Mouse (Mus musculus) MEL (cell line): ENCODE measurements at regions not wholly inside any gene's neighbourhood (a gene's known extent, or its start where the extent isn't known, plus 50 kb on each side); places are given as distances from the start of the nearest gene placed in this dataset.

Experiments
- DNase-seq: peaks from one replicate; pipeline ENCODE4 v3.0.0; 2011; ENCODE audit warnings: low read depth, low spot score
- H3K27ac ChIP-seq: 2 replicates; pipeline ENCODE4 v1.5.1; 2012; ENCODE audit warnings: low read depth, mild to moderate bottlenecking, control low read depth, low read length, moderate library complexity; ENCODE audit not compliant: control insufficient read depth
- H3K27me3 ChIP-seq, 2 experiments: fragments of 150-350 bp in 1 of 2; sonication (generic) in 1 of 2; 2 replicates each; pipeline ENCODE4 v1.6.1; 2012; ENCODE audit warnings: low read length in 2 of 2, mild to moderate bottlenecking in 2 of 2, improper control_type of control experiment in 1 of 2, moderate library complexity in 1 of 2; ENCODE audit not compliant: insufficient read depth in 2 of 2, control insufficient read depth in 1 of 2
- H3K36me3 ChIP-seq, 2 experiments: 2 replicates each; pipeline ENCODE4 v1.6.1; 2012 to 2014; ENCODE audit warnings: low read length in 2 of 2, improper control_type of control experiment in 1 of 2, inconsistent platforms in 1 of 2, mild to moderate bottlenecking in 1 of 2; ENCODE audit not compliant: insufficient read depth in 2 of 2, control insufficient read depth in 1 of 2
- H3K4me1 ChIP-seq, 2 experiments: fragments of 150-350 bp in 1 of 2; sonication (generic) in 1 of 2; 2 replicates each; pipeline ENCODE4 v1.6.1; 2012; ENCODE audit warnings: low read length in 2 of 2, improper control_type of control experiment in 1 of 2, mild to moderate bottlenecking in 1 of 2; ENCODE audit not compliant: insufficient read depth in 2 of 2, control insufficient read depth in 1 of 2
- H3K4me3 ChIP-seq, 2 experiments: fragments of 150-350 bp in 1 of 2; sonication (generic) in 1 of 2; 2 replicates each; pipeline ENCODE4 v1.5.1; 2012; ENCODE audit warnings: low read depth in 2 of 2, low read length in 2 of 2, mild to moderate bottlenecking in 2 of 2, moderate library complexity in 2 of 2, control low read depth in 1 of 2, improper control_type of control experiment in 1 of 2; ENCODE audit not compliant: control insufficient read depth in 1 of 2, insufficient read depth in 1 of 2
- H3K79me2 ChIP-seq: 2 replicates; pipeline ENCODE4 v1.6.1; 2012; ENCODE audit warnings: mild to moderate bottlenecking, low read length, moderate library complexity; ENCODE audit not compliant: control insufficient read depth, poor library complexity, insufficient read depth
- H3K9ac ChIP-seq: 2 replicates; pipeline ENCODE4 v1.6.1; 2012; ENCODE audit warnings: low read depth, mild to moderate bottlenecking, control low read depth, low read length, moderate library complexity; ENCODE audit not compliant: control insufficient read depth, poor library complexity, severe bottlenecking
- H3K9me3 ChIP-seq: fragments of 150-350 bp; sonication (generic); replicated peaks from 2 replicates; pipeline ENCODE4 v1.6.1; 2012; ENCODE audit warnings: mild to moderate bottlenecking, low read length, improper control_type of control experiment, moderate library complexity; ENCODE audit not compliant: insufficient read depth
- CHD1 ChIP-seq: IDR thresholded peaks from 2 replicates; pipeline ENCODE4 v1.6.1; 2012; ENCODE audit warnings: low read depth, mild to moderate bottlenecking, inconsistent platforms, low read length, improper control_type of control experiment
- EP300 ChIP-seq, 2 experiments: IDR thresholded peaks; 2 replicates each; pipeline ENCODE4 v1.6.1; 2011; ENCODE audit warnings: improper control_type of control experiment in 2 of 2, low read length in 2 of 2, low read depth in 1 of 2, mild to moderate bottlenecking in 1 of 2
- GATA1 ChIP-seq: IDR thresholded peaks from 2 replicates; pipeline ENCODE4 v1.6.1; 2011; ENCODE audit warnings: low read depth, low read length, improper control_type of control experiment
- JUND ChIP-seq: IDR thresholded peaks from 2 replicates; pipeline ENCODE4 v1.6.1; 2011; ENCODE audit warnings: low read depth, mild to moderate bottlenecking, improper control_type of control experiment, low read length
- MXI1 ChIP-seq: IDR thresholded peaks from 2 replicates; pipeline ENCODE4 v1.6.1; 2011; ENCODE audit warnings: mild to moderate bottlenecking, low read depth, low read length, improper control_type of control experiment
- RAD21 ChIP-seq: IDR thresholded peaks from 2 replicates; pipeline ENCODE4 v1.6.1; 2011; ENCODE audit warnings: mild to moderate bottlenecking, low read depth, low read length, improper control_type of control experiment
- RCOR1 ChIP-seq: IDR thresholded peaks from 2 replicates; pipeline ENCODE4 v1.6.1; 2012; ENCODE audit warnings: low read depth, mild to moderate bottlenecking, inconsistent platforms, low read length, improper control_type of control experiment
- SMC3 ChIP-seq: IDR thresholded peaks from 2 replicates; pipeline ENCODE4 v1.6.1; 2011; ENCODE audit warnings: low read depth, low read length, improper control_type of control experiment
- UBTF ChIP-seq: IDR thresholded peaks from 2 replicates; pipeline ENCODE4 v1.6.1; 2012; ENCODE audit warnings: low read depth, mild to moderate bottlenecking, inconsistent platforms, low read length, improper control_type of control experiment, moderate library complexity, borderline replicate concordance; ENCODE audit not compliant: insufficient read depth
- USF1 ChIP-seq: IDR thresholded peaks from 2 replicates; pipeline ENCODE4 v1.6.1; 2014; ENCODE audit warnings: low read depth, mild to moderate bottlenecking, inconsistent platforms, low read length, improper control_type of control experiment, moderate library complexity
- USF2 ChIP-seq, 2 experiments: IDR thresholded peaks; 2 replicates each; pipeline ENCODE4 v1.6.1; 2011 to 2012; ENCODE audit warnings: improper control_type of control experiment in 2 of 2, low read length in 2 of 2, borderline replicate concordance in 1 of 2, inconsistent platforms in 1 of 2, low read depth in 1 of 2, mild to moderate bottlenecking in 1 of 2; ENCODE audit not compliant: insufficient read depth in 1 of 2
- ZC3H11A ChIP-seq: IDR thresholded peaks from 2 replicates; pipeline ENCODE4 v1.6.1; 2012; ENCODE audit warnings: low read depth, mild to moderate bottlenecking, inconsistent platforms, low read length, improper control_type of control experiment
- ZKSCAN1 ChIP-seq: IDR thresholded peaks from 2 replicates; pipeline ENCODE4 v1.6.1; 2012; ENCODE audit warnings: low read depth, mild to moderate bottlenecking, inconsistent platforms, low read length, improper control_type of control experiment, moderate library complexity
- ZNF384 ChIP-seq: IDR thresholded peaks from 2 replicates; pipeline ENCODE4 v1.6.1; 2012; ENCODE audit warnings: low read depth, mild to moderate bottlenecking, inconsistent platforms, low read length, improper control_type of control experiment

- no peak for TF ChIP-seq CHD1
- TF ChIP-seq EP300 (IDR thresholded peaks at IDR 0.05; ENCODE audit: low read depth in 1 of 2, low read length in 2 of 2), result no peak
- TF ChIP-seq ZKSCAN1, result no peak
- no peak for TF ChIP-seq ZNF384
- H3K79me2 ChIP-seq, result no peaks in the 10 kb centered on the region
- H3K27me3 ChIP-seq, result no peaks in the 10 kb centered on the region
- no peaks in the 10 kb centered on the region for H3K36me3 ChIP-seq
- H3K9me3 ChIP-seq, result no peaks in the 10 kb centered on the region
- no peak overlapping the region for H3K4me3 ChIP-seq
- no peak overlapping the region for H3K9ac ChIP-seq
- H3K27ac ChIP-seq, result no peak overlapping the region
- DNase-seq, result no peak
- H3K4me1 ChIP-seq, result no peaks in the 10 kb centered on the region
These were observed 372.3 kb downstream of the Olfm3 start for GRCm38 (mm10) chr3:115276207-115276606.

DNA sequence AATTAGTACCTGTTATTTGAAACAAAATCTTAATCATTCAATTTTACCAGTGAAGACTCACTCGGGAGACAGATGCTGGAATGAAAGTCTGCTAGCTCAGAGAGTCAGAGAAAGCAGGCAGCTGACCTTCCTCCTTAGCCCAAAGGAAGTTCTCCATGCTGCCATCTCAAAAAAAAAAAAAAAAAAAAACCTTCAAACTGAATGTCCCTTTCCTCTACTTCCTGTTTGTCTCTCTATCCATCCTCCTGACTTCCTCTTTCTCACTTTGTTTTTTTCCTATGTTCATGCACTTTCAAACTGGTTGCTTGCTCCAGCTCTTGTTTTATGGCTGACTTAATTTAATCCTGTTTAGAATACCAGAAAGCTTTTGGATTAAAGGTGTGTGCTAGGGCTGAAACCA lies 377.4 kb downstream of the Olfm3 start:
- Histone ChIP-seq H3K27ac (no peak overlapping the region), H3K4me1 (no peaks in the 10 kb centered on the region), H3K9me3 (no peaks in the 10 kb centered on the region), H3K36me3 (no peaks in the 10 kb centered on the region), H3K27me3 (no peaks in the 10 kb centered on the region), H3K9ac (no peak overlapping the region), H3K4me3 (no peak overlapping the region), H3K79me2 (no peaks in the 10 kb centered on the region)
- peak; percentile 7 for DNase-seq
- TF ChIP-seq RAD21 (no peak), ZNF384 (peak; percentile 77)

DNA sequence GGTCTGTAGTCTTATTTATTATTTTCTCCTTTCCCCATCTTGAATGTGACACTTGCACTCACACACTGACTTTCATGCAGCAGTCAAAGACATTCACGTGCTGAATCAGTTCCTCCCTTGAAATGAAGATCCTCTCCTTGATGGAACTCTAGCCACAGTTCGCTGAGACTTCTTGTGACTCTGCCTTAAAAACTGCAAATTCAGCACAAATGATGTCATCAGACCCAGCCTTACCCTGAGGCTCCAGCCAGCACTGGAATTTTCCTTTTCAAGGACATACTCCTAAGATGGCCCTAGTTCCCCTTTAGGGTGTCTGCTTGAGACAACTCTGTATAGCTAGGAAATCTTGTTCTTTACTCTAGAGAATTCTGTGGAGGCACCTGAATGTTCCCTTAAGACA lies 380.6 kb downstream of the Olfm3 start:
- Histone ChIP-seq H3K36me3 (no peaks in the 10 kb centered on the region), H3K9ac (no peak overlapping the region), H3K4me1 (no peaks in the 10 kb centered on the region), H3K27ac (no peak overlapping the region), H3K9me3 (no peaks in the 10 kb centered on the region), H3K27me3 (no peaks in the 10 kb centered on the region), H3K4me3 (no peak overlapping the region), H3K79me2 (no peaks in the 10 kb centered on the region)
- no peak for DNase-seq
- TF ChIP-seq GATA1 (no peak), ZC3H11A (no peak), ZNF384 (no peak), MXI1 (no peak), USF1 (no peak), RCOR1 (no peak), USF2 (IDR thresholded peaks at IDR 0.05; ENCODE audit: borderline replicate concordance in 1 of 2, insufficient read depth in 1 of 2, low read depth in 1 of 2, low read length in 2 of 2) (no peak), JUND (no peak), UBTF (no peak), SMC3 (no peak)
